Mouse (Mus musculus) forebrain, embryonic 11.5 days (tissue): ENCODE results near the gene AL732309.1. TPM values are rescaled to one million over a fixed set of nuclear protein-coding genes. Genes with fewer than 3 reads are reported as not detected.
"Not testable (repeated sequence)": the region's sequence is repeated elsewhere in the genome, so short reads cannot be mapped to it uniquely, and the experiment has no call there.

Source experiments
- ATAC-seq: fragments of 200-750 bp; cut with Nextera tagmentation; replicated peaks from 2 replicates; pipeline ENCODE4 v1.8.0; 2017; ENCODE audit warnings: moderate TSS enrichment; ENCODE audit not compliant: low FRiP score
- DNase-seq: peaks from one replicate; pipeline ENCODE4 v3.0.0-alpha.2; 2017; ENCODE audit warnings: low spot score
- H3K27ac ChIP-seq: fragments of 300-500 bp; sonication (generic); 2 replicates; pipeline ENCODE4 v1.5.1; 2014; ENCODE audit warnings: low read depth, low read length
- H3K27me3 ChIP-seq: fragments of 300-500 bp; sonication (generic); 2 replicates; pipeline ENCODE4 v1.6.1; 2014; ENCODE audit warnings: mild to moderate bottlenecking, low read length, mixed read lengths; ENCODE audit not compliant: control insufficient read depth, insufficient read depth
- H3K36me3 ChIP-seq: fragments of 300-500 bp; sonication (generic); 2 replicates; pipeline ENCODE4 v1.6.1; 2014; ENCODE audit warnings: mild to moderate bottlenecking, low read length, moderate library complexity, mixed read lengths; ENCODE audit not compliant: control insufficient read depth, insufficient read depth
- H3K4me1 ChIP-seq: fragments of 300-500 bp; sonication (generic); replicated peaks from 2 replicates; pipeline ENCODE4 v1.6.1; 2014; ENCODE audit warnings: low read length, mixed read lengths; ENCODE audit not compliant: control insufficient read depth, insufficient read depth
- H3K4me2 ChIP-seq: fragments of 300-500 bp; sonication (generic); 2 replicates; pipeline ENCODE4 v1.6.1; 2014; ENCODE audit warnings: low read depth, mild to moderate bottlenecking, low read length, moderate library complexity, mixed read lengths; ENCODE audit not compliant: severe bottlenecking
- H3K4me3 ChIP-seq: fragments of 300-500 bp; sonication (generic); 2 replicates; pipeline ENCODE4 v1.5.1; 2014; ENCODE audit warnings: low read depth, low read length
- H3K9ac ChIP-seq: fragments of 300-500 bp; sonication (generic); 2 replicates; pipeline ENCODE4 v1.6.1; 2014; ENCODE audit warnings: low read length
- H3K9me3 ChIP-seq: fragments of 300-500 bp; sonication (generic); 2 replicates; pipeline ENCODE4 v1.6.1; 2016; ENCODE audit warnings: low read length, mixed read lengths; ENCODE audit not compliant: control insufficient read depth
- WGBS: fragments of 180-500 bp; shearing (Covaris S2); extraction: QIAGEN DNeasy Blood & Tissue Kit; methylation state at CpG from one replicate; pipeline ENCODE4 v1.1.7; 2014; 5-methylcytosine and 5-hydroxymethylcytosine counted together
- polyA plus RNA-seq: library from polyadenylated mRNA; unstranded; fragments of >200 nt; fragmentation: Nextera tagmentation; extraction: Ambion mirVana; gene quantifications from 2 replicates; pipeline ENCODE4 v1.2.1, GENCODE M21; 2014

AL732309.1 gene
- polyA plus RNA-seq, 1 experiment from 2014 or later: 5.1 TPM

- Histone ChIP-seq H3K4me2 (no peak overlapping the region), H3K4me1 (peaks cover 16% of the 10 kb centered on the region), H3K27me3 (peaks cover 16% of the 10 kb centered on the region), H3K4me3 (no peak overlapping the region), H3K9me3 (no peaks in the 10 kb centered on the region), H3K36me3 (no peaks in the 10 kb centered on the region), H3K9ac (peak overlapping the region; percentile 63; the same call in 1 of the 2 replicates), H3K27ac (no peak overlapping the region)
- ATAC-seq: no peak
- 83% methylated on average over 5 of the region's 5 CpGs for WGBS
- DNase-seq: no peak
Observed at GRCm38 (mm10) chr2:25264286-25264660, 17.6 kb upstream of the AL732309.1 start.

GRCm38 (mm10) chr2:25263623-25264285 is 17.1 kb upstream of the AL732309.1 start:
- DNase-seq (no peak), ATAC-seq (no peak)
- peak overlapping the region; percentile 63 for H3K9ac ChIP-seq
- WGBS: 23% methylated on average over 12 of the region's 12 CpGs
- H3K4me1 ChIP-seq: peaks cover 16% of the 10 kb centered on the region
- no peak overlapping the region for H3K27ac ChIP-seq
- peaks cover 16% of the 10 kb centered on the region for H3K27me3 ChIP-seq
- H3K9me3 ChIP-seq: no peaks in the 10 kb centered on the region
- H3K36me3 ChIP-seq: no peaks in the 10 kb centered on the region
- peak overlapping the region; percentile 100 for H3K4me2 ChIP-seq
- peak overlapping the region; percentile 77 for H3K4me3 ChIP-seq

- H3K9ac ChIP-seq: peak overlapping the region; percentile 63
- ATAC-seq (peak; percentile 56), DNase-seq (peak; percentile 77)
- H3K4me3 ChIP-seq: peak overlapping the region; percentile 77
- no peak overlapping the region for H3K27ac ChIP-seq
- peaks cover 16% of the 10 kb centered on the region for H3K4me1 ChIP-seq
- no peaks in the 10 kb centered on the region for H3K9me3 ChIP-seq
- H3K27me3 ChIP-seq: peaks cover 16% of the 10 kb centered on the region
- WGBS: under 1% methylated on average over 81 of the region's 82 CpGs
- peak overlapping the region; percentile 100 for H3K4me2 ChIP-seq
- H3K36me3 ChIP-seq: no peaks in the 10 kb centered on the region
Observed at GRCm38 (mm10) chr2:25262795-25263622, 16.3 kb upstream of the AL732309.1 start.

GRCm38 (mm10) chr2:25262291-25262767 is 15.7 kb upstream of the AL732309.1 start, which contains the start of gene Tprn:
TSS of gene Tprn (plus strand) at chr2:25262618.
- ATAC-seq (peak; percentile 99), DNase-seq (peak; percentile 94)
- Histone ChIP-seq H3K4me2 (peak within 1 kb of the TSS; percentile 100), H3K4me3 (peak within 1 kb of the TSS; percentile 77), H3K27ac (no peak within 1 kb of the TSS), H3K27me3 (peaks cover 16% of the 10 kb centered on the region), H3K9ac (peak within 1 kb of the TSS; percentile 63), H3K36me3 (no peaks in the 10 kb centered on the region), H3K4me1 (peaks cover 16% of the 10 kb centered on the region), H3K9me3 (no peaks in the 10 kb centered on the region)
- under 1% methylated on average over 38 of the region's 39 CpGs for WGBS

DNA sequence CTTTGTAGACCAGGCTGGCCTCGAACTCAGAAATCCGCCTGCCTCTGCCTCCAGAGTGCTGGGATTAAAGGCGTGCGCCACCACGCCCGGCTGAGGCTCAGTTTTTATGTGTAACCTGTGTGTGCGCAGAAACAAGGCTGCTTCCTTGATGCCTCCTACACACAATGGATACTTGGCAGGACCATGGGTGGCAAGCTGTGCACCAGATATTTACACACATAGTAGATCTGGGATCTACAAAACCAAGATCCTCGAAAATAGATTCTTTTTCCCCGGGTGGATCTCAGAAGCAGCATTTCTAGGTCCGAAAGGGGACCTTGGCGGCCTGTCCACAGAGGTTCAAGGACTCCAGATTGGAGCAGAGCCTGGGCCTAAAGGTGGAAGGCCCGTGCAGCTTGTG is 15.2 kb upstream of the AL732309.1 start:
- WGBS: 46% methylated on average over 10 of the region's 12 CpGs
- peaks cover 16% of the 10 kb centered on the region for H3K4me1 ChIP-seq

GRCm38 (mm10) chr2:25258887-25259286 is 12.2 kb upstream of the AL732309.1 start:
- no peak for ATAC-seq
- no peaks in the 10 kb centered on the region for H3K36me3 ChIP-seq

More for the DNA sequence above, 15.2 kb upstream of the AL732309.1 start:
- H3K4me2 ChIP-seq: peak overlapping the region; percentile 100
- H3K9ac ChIP-seq: peak overlapping the region; percentile 28; the same call in 1 of the 2 replicates
- peaks cover 16% of the 10 kb centered on the region for H3K27me3 ChIP-seq
- peak overlapping the region; percentile 77 for H3K4me3 ChIP-seq
- peak; percentile 6; the same call in 1 of the 2 replicates for ATAC-seq
- no peak for DNase-seq
- no peaks in the 10 kb centered on the region for H3K9me3 ChIP-seq
- no peaks in the 10 kb centered on the region for H3K36me3 ChIP-seq
- H3K27ac ChIP-seq: no peak overlapping the region

DNA sequence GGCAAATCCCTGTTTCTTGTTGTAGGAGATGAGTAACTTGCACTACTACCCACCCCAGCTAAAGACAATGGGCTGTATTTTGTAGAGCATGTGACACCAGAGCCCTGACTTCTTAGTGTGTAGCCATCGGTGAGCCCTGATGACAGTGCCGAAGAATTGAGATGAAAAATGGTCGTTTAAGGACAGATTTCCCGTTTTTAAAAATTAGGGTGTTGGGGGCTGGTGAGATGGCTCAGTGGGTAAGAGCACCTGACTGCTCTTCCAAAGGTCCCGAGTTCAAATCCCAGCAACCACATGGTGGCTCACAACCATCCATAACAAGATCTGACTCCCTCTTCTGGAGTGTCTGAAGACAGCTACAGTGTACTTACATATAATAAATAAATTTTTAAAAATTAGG is 10.6 kb upstream of the AL732309.1 start:
- not testable (repeated sequence) for H3K36me3 ChIP-seq, H3K4me2 ChIP-seq, H3K4me3 ChIP-seq, H3K27me3 ChIP-seq, H3K9ac ChIP-seq, ATAC-seq, DNase-seq, H3K27ac ChIP-seq, H3K9me3 ChIP-seq
- WGBS: 89% methylated on average over 5 of the region's 5 CpGs
- peaks cover 11% of the 10 kb centered on the region for H3K4me1 ChIP-seq

More at GRCm38 (mm10) chr2:25258887-25259286, 12.2 kb upstream of the AL732309.1 start:
- Histone ChIP-seq H3K9me3 (no peaks in the 10 kb centered on the region), H3K9ac (no peak overlapping the region), H3K4me3 (no peak overlapping the region), H3K4me1 (peaks cover 22% of the 10 kb centered on the region), H3K4me2 (no peak overlapping the region), H3K27ac (no peak overlapping the region), H3K27me3 (peaks cover 10% of the 10 kb centered on the region)
- 49% methylated on average over 2 of the region's 2 CpGs for WGBS
- no peak for DNase-seq

DNA sequence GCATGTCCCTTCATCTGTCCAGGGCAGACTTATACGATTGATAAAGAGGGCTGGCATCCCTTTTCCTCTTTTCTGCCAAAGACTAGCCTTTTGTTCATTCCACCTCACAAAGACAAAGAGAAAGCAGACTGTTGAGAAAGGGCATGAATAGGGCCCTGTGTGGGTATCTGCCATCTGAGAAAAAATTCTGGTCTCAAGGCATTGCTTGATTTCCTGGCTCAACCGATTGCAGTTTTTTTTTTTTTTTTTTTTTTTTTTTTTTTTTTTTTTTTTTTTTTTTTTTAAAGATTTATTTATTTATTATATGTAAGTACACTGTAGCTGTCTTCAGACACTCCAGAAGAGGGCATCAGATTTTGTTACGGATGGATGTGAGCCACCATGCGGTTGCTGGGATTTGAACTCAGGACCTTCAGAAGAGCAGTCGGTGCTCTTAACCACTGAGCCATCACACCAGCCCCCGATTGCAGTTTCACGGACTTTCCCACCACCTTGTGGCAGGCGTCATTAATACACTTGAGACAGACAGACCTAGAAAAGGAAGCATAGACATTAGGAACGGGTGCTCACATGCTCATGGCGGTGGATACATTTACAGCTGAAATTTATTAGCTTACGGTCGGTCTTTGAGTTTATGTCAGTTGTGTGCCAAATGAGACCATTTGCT is 9.9 kb upstream of the AL732309.1 start:
- not testable (repeated sequence) for H3K9ac ChIP-seq, H3K27me3 ChIP-seq, H3K9me3 ChIP-seq, H3K27ac ChIP-seq, DNase-seq, ATAC-seq, H3K36me3 ChIP-seq
- Histone ChIP-seq H3K4me3 (peak overlapping the region; percentile 97), H3K4me1 (peaks cover 11% of the 10 kb centered on the region), H3K4me2 (peak overlapping the region; percentile 95; the same call in 1 of the 2 replicates)
- 63% methylated on average over 10 of the region's 12 CpGs for WGBS
